Mouse (Mus musculus) cerebellum, adult 11-12 months (tissue): ENCODE data around the gene Nup85.
"Not testable (repeated sequence)": the region's sequence is repeated elsewhere in the genome, so short reads cannot be mapped to it uniquely, and the experiment has no call there.

Experiments
- DNase-seq: peaks from one replicate; pipeline ENCODE4 v3.0.0; 2022

Nup85 gene

DNA sequence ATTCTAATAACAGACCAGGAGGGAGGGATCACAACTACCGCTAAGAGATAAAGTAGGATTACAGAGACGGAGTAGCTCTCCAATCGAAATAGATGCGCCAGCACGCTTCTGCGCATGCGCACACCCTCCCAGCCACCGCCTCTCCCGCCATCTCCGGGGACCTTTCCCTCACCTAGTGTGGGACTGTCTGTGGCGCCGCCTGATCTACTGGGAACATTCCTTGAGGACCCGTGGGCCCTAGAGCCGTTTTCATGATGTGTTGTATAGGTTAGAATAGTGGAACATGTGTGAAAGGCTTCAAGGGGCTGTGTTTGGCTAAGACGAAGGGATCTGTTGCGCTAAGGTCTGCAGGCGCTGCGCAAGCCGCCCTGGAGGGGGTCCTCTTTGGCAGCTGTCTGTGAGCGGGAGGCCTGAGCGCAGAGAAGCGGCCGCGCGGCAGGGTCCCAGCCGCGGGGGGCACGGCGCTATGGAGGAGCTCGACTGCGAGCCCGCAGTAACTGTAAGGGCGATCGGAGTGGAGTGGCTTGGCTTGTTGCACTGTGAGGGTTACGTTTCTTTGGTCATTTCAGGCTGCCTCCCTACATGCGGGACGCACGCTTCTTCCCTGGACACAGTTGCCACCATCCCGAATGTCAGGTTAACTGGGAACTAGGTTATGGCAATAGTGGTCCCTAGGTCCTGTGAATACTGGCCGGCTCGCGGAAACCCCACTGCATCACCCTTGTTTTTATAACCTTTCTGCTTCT lies at the start of gene Nup85:
Nup85 (plus strand) TSS at position 371 of the 746 bp plus-strand sequence.
- peak; percentile 96 for DNase-seq

DNA sequence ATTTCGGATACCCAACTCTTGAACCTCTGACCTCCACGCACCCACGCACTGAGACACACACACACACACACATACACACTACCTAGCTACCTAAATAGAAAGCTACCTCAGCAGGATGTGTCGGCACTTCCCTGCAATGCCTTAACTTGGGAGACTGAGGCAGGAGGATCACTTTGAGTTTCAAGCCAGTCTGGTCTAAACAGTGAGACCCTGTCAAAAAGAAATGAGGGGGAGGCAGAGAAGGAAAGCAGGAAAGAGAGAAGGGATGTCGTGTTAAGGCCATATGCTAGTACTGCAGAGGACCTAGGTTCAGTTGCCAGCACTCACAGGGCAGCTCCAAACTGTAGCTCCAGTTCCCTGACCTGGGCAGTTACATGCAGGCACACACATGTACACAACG lies 49.2 kb upstream of the Nup85 start:
- no peak for DNase-seq

DNA sequence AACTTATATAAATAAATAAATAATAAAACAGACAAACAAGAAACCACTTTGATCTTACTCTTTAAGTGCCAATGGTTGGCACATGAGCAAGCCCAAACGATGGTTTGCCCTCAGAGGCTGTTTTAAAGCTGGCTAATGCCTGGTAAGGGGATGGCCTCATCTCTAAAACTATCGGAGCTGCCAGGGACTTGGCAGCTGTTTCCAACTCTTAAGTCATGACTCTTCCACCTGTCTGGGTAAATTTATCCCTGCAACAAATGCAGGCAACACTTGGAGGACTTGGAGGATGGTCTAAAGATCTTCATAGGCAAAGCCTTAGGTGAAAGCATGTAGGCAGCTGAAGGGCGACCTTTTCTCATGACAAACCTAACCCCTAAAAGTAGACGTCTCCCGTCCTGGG lies 47.3 kb upstream of the Nup85 start:
- DNase-seq = no peak

DNA sequence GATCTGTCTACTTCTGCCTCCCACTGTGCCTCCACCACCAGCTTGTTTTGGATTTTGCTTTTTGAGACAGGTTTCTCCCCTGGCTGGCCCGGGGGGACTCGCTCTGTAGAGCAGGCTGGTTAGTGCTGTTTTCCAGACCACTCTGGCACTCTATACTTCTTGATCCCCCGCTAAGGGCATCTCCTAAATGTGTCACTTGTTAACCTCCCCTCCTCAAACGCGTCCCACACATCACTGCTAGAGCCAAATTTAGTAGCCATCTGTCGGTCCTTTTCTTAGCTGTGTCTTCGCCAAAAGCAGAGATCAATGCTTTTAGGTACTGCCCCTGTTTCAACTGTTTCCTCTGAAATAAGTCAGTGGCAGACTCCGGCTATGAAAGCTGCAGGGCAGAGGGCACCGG lies 45.5 kb upstream of the Nup85 start:
- no peak for DNase-seq

DNA sequence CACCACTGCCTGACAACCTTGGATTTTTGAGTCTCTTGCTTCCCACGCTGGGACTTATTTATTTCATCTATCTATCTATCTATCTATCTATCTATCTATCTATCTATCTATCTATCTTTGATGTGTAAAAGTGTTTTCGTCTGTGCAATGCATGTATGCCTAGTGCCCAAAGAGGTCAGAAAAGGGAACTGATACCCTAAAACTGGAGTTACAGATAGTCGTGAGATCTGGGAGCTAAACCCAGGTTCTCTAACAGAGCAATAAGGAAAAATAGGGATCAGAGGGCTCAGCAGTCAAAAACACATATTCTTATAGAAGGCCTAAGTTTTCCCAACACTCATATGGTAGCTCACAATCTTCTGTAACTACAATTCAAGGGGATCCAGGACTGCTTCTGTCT lies 44.7 kb upstream of the Nup85 start:
- DNase-seq = no peak

DNA sequence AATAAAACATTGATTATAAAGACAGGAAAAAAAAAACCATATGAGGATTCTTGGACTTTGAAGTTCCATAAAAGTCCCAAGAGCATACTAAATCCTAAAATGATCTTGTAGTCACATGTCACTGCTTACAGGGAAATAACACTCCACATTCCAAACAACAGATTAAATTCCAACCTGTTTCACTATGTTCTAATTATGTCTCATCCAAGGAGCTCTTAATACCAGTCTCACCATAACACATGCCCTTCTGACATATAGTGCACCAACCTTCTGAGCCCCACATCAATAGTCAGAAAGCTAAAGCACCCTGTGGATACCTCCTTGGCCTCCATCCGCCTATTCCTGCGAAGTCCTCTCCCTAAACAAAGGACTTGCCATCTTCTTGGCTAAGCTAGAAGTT lies 44.0 kb upstream of the Nup85 start:
- no peak for DNase-seq

DNA sequence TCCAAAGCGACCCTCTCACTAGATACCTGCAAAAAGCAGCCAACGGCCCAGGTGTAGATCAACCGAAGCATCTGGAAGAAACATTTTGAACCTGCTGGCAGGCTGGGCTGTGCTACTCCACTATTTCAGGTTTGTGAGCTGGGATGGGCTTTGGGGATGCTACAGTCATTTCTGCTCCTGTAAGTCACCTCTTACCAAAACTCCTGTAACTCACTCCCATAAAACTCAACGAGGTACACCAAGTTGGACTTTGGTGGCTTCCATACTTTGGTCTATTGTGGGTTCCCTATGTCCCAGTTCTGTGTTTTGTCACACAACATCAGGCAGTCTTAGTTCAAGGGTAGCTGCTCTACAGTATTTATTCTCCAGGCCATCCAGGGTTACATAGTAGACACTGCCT lies 43.2 kb upstream of the Nup85 start:
- DNase-seq = no peak

DNA sequence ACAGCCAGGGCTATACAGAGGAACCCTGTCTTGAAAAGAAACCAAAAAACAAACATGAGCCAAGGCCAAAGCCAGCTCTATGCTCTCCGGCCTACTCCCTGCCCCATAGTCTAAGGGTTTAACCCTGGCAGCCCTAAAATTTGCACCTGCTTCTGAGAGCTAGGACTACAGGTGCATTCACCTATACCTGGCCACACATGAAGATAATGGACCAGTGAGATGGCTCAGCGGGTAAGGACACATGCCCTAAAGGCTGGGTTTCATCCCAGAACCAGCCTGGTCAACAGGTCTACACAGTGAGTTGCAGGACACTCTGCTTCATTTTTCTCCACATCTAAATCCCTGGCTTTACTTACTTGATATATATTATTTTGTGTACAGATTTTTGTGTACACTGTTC lies 42.0 kb upstream of the Nup85 start:
- no peak for DNase-seq

DNA sequence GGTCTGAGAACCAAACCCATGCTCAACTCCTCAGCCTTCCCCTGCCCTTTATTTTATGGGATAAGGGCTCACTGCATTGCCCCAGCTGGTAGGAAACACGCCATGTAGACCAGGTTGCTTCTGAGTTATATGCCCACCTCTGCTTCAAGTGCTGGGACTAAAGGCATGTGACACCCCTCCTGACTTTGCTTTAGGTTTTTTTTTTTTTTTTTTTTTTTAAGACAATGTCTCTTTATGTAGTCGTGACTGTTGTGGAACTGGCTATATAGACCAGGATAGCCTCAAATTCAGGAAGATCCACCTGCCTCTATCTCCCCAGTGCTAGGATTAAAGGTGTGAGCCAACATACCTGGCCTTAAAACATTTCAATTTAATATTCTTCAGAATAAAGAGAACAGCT lies 41.5 kb upstream of the Nup85 start:
- DNase-seq = no peak

DNA sequence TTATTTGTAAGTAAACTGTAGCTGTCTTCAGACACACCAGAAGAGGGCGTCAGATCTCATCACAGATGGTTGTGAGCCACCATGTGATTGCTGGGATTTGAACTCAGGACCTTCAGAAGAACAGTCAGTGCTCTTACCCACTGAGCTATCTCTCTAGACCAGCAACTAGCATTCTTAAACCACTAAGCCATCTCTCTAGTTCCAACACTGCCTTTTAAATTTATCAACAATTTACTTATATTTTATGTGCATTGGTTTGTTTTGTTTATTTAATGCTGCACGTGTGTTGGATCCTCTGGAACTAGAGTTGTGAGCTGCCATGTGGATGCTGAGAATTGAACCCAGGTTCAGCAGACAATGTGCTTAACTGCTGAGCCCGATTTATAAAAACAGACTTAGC lies 37.8 kb upstream of the Nup85 start:
- DNase-seq = not testable (repeated sequence)

DNA sequence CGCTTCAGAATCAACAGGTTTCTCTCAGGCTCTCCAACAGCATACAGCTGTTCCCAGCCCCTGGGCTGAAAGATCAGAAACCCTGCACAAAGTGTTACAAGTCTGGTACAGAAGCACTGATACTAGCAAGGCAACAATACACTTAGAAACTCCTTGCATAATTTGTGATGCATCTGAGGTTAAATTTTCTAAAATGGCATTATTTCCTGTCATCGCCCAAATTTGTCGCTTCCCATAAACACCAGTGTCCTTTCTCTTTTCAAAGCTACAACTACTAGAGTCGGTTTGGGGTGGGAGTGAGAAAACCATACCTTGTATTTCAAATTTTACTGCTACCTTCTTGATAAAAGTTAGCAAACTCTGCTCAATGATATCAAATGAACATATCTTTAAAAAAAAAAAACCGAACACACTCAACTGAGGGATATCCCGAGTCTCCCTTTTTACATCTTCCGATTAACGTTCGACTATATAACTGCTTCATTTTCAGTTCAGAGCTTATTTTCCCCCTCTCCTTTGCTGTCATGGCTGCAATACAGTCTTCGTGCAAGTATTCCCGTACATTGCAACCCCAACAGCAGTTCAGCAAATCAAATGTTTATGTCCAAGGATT lies 29.4 kb upstream of the Nup85 start:
- no peak for DNase-seq

DNA sequence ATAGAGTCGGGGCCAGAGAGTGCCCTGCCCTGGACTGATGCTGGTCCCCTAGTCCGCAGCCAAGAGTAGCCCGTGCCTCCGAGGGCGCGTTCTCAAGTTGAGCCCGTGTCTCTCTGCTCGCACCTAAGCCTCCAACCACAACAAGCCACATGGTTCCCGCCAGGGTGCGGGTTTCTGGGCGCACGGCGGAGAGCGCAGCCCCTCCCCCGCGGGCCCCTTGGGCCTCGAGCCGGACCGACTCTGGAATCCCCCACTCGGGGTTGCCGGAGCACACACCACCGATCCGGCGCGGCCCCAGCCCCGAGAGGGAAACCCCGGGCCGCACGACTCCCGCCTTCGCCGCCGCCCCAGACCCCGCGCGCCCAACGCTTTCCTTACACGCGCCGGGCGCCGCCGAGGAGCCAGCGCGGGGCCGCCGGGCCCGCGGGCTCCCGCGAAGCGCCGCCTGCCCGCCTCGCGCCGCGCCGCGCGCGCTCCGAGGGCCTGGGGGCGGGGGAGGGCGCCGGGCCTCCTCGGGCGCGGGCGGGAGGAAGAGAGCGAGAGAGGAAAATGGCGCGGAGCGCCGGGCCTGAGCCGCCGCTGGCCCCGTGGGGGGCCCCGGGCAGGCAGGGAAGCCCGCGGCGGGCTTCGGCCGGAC lies 28.7 kb upstream of the Nup85 start:
- peak; percentile 67 for DNase-seq

DNA sequence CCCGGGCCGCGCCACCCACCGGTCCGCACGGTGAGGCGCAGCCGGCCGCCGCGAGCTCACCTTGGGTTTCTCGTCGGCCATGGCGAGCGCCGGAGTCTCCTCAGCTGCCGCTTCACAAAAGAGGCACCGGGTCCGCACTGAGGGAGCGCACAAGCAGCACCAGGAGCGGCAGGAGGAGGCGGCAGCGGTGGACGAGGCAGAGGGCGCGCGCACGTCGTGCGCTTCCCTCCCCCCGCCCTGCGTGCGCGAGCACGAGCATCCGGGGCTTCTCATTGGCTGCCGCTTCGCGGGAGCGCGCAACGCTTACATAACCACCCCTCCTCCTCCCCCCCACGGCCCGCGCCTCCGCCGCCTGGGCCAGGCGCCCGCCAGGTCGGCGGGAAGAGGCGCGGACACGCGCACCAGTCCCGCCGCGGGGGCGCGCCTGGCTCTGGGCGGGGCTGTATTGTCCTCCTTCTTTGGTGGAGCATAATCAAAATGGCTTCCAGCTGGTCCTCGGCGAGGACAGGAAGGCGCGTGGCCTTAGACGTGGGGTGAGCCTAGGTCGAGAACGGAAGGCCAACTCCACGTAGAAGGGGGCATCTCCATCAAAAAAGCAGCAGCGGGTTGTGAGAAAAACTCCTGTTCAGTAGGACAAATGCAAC lies 28.1 kb upstream of the Nup85 start, which contains the start of gene Sumo2:
Sumo2 (minus strand) TSS at position 239 of the 644 bp plus-strand sequence.
- DNase-seq = peak; percentile 98

DNA sequence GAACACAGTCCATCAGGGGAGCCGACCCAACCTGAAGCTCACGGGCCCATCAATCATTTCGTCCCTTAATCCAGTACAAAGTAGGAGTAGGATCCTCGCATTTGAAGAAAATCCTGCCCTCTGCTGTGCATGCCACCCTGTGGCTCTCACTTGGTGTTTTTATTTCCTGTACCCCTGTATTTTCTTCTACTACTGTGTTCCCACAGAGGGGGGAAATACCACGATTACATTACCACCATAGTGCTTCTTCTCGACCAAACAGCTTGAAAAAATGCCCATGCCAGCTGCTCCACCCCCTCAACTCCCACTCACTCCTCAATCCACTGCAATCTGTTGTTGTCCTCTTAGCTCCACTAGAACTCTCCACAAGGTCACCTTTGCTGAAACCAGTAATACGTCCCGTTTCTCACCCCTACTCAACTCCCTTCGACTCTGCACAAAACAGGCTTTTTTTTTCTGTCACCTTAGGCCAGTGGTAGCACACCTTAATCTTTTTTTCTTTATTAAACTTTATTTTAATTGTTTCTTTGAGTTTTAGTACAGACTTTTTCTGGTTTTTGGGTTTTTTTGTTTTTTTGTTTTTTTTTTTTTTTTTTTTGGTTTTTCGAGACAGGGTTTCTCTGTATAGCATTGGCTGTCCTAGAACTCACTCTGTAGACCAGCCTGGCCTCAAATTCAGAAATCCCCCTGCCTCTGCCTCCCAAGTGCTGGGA lies 27.2 kb upstream of the Nup85 start:
- peak; percentile 49 for DNase-seq

DNA sequence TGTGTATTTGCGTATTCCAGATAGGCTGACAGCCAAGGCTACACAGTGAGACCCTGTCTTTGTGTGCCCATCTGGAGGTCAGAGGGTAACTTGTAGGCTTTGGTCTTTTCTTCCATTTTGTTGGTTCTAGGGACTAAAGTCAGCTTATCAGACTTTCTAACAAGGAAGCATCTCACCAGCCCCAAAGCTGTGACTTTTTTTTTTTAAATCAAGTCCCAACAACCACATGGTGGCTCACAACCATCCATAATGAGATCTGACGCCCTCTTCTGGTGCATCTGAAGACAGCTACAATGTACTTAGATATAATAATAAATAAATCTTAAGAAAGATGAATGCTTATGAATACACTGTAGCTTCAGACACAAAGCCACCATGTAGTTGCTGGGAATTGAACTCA lies 26.2 kb upstream of the Nup85 start:
- DNase-seq = no peak

DNA sequence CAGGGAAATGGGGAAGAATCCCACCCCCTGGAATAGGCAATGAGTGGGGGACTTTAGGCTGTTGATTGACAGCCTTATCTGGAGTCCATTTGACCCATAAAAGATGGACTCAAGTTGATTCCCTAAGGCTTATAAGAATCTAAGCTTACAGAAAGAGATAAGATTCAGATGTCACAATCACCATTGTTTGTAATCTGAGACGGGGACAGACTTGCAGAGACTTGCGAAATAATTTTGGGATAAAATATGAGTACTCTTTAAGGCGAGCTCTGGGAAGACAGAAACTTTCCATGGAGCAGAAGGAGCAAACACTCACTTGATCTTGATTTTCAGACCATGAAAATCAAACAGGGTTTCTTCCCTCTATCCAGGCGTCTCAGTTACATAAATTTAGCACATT lies 20.7 kb upstream of the Nup85 start:
- DNase-seq = no peak

DNA sequence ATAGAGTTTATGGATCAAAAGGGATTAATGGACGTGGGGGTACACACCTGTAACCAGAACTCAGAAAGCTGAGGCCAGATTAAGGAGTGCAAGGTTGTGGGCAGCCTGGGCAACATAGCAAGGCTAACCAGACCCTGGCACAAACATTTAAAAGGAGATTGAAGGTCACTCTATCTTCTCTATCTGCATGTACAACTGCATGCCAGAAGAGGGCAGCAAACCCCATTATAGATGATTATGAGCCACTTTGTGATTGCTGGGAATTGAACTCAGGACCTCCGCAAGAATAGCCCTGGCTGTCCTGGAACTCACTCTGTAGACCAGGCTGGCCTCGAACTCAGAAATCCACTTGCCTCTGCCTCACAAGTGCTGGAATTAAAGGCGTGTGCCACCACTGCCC lies 11.5 kb upstream of the Nup85 start:
- no peak for DNase-seq

DNA sequence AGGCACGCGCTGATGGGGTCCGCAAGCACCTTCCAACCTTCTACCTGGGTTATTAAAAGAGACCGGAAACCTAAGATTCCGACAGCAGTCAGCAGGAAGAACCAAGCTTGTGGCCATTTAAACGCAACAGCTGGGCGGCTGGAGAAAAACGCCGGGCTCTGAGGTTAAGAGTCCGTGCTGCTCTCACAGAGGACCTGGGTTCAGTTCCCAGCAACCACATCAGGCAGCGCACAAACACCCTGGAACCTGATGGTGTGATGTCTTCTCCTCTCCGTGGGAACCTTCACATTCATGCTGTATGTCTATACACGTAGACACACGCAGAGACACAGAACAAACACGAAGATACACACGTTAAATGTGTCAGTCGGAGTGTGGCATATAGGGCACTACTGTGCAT lies 8.5 kb upstream of the Nup85 start:
- no peak for DNase-seq

DNA sequence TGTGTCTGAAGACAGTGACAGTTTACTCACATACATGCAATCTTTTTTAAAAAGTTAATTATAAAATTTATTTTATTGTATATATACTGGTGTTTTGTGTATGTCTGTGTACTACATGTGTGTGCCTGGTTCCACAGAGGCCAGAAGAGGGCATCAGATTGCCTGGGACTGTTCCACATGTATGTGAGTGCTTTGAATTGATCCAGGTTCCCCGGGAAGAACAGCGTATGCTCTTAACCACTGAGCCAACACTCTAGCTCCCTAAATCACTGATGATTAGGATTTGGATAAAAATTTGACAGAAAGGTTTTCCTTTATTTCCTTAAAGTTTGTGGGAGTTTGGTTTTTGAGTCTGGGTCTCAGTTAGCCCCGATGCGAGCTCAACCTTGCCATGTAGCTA lies 828 bp upstream of the Nup85 start:
- DNase-seq = no peak

DNA sequence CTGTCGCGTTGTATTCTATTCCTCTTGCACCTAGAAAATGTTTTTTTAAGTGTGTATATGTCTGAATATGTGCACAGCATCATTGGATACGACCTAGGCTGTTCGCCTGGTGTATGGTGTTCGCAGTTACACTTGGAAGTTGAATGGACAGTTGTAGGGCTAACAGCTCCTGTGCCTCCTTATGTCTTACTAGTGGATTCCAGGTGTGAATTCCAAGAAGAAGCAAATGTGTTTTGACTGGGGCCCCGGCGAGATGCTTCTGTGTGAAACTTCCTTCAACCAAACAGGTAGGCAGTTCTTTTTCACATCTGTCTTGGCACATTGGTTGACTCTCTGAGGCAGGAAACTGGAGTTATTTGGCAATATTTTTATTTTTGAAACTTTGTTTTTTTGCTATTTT lies 727 bp downstream of the Nup85 start:
- no peak for DNase-seq

DNA sequence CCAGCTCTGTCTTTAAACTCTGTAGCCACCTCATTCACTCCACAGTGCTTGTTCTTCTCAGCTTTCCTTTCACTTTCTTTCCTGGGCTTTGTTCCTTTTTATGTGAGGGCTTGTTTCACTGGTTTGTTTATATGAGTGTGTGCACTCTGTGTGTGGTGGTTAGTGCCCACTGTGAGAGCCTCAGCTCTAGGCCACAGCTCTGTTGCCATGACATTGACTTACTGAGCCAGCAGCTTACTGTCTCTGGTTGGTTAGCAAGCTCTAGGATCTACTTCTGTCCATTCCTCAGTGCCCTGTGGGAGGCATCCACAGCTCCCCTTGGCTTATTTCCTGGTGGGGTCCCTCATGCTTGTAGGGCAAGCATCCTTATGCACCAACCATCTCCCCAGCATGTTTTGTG lies 14.8 kb downstream of the Nup85 start:
- DNase-seq = no peak

DNA sequence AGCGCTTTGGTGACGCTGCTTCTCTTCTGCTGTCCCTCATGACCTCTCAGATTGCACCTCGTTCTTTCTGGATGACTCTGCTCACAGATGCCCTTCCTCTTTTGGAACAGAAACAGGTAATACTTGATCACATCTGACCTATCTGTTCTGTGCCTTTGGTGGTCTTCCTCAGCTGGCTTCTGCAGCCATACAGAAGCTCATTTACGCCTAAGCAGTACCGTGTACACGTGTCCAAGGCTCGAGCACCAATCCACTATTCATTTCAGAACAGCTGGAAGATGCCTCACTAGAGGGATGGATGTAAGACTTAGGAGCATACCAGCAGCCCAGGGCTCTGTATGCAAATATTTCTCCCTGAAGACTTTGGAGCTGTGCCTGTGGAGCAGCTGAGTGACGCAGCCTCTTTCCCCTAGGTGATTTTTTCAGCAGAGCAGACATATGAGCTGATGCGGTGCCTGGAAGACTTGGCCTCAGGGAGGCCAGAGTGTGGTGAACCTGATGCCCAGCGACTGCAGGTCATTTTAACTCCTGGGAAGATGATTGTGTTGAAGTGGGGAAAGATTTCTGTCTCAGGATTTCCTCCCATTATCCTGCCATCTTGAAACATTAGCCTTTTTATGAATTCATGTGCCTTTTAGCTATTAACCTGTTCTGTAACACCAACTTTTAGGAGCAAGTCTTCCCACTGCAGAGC lies 18.8 kb downstream of the Nup85 start:
- no peak for DNase-seq
